Mouse (Mus musculus): ENCODE data around the gene Brca1.
"Not testable (repeated sequence)": the region's sequence is repeated elsewhere in the genome, so short reads cannot be mapped to it uniquely, and the experiment has no call there.

The Brca1 gene

GRCm38 (mm10) chr11:101551751-101552475 is at the start of gene Brca1, which contains the start of gene Nbr1:
Brca1 (minus strand) TSS chr11:101551955.
Nbr1 (plus strand) TSS chr11:101552149.
- DNase-seq = peak; percentile 96 to 97

- no peak for DNase-seq
Observed at GRCm38 (mm10) chr11:101599156-101599555, 47.4 kb upstream of the Brca1 start, which contains the start of gene Gm11634. Gm11634 (minus strand) TSS chr11:101599256.

- no peak for DNase-seq
Observed at GRCm38 (mm10) chr11:101589989-101590624, 38.4 kb upstream of the Brca1 start.

- peak; percentile 69 to 74 for DNase-seq
Observed at GRCm38 (mm10) chr11:101589444-101589843, 37.7 kb upstream of the Brca1 start.

DNA sequence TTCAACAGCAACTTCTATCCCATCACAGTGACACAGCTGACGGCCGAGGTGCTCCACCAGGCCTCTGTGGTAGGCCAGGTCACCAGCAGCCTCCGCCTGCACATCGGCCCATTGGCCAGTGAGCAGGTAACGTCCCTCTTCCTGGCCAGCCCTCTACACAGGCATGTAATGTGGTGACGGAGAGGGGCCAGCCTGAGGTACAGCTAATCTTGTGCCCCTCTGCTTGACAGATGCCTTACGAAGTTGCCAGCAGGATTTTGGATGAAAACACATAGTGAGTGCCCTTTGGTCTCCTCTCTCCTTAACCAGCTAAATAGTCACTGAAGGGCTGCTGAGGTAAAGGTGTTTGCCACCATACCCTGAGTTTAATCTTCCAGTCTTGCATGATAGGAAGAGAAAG is 37.1 kb upstream of the Brca1 start:
- no peak for DNase-seq

- DNase-seq = no peak
Observed at GRCm38 (mm10) chr11:101587676-101588075, 35.9 kb upstream of the Brca1 start.

DNA sequence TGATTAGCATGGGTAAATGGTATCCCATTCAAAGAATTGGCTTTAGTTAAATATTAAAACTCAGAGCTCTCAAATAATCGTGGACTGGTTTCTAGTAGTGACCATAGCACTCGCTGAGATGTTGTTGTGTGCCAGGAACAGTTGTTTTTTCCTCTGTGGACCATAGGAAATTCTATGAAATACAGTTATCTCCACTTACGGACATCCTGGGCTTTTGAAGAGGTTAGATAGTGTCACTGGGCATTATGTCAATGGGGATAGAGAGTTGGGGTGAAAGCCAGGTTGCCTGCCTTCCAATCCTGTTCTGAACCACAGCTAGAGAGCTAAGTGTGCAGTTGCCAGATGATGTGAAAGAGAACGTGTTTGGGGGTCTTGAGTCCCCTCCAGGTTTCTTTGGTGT is 34.0 kb upstream of the Brca1 start:
- DNase-seq = no peak

- DNase-seq = not testable (repeated sequence)
Observed at GRCm38 (mm10) chr11:101585031-101585430, 33.3 kb upstream of the Brca1 start.

GRCm38 (mm10) chr11:101583205-101583604 is 31.4 kb upstream of the Brca1 start:
- no peak for DNase-seq

DNA sequence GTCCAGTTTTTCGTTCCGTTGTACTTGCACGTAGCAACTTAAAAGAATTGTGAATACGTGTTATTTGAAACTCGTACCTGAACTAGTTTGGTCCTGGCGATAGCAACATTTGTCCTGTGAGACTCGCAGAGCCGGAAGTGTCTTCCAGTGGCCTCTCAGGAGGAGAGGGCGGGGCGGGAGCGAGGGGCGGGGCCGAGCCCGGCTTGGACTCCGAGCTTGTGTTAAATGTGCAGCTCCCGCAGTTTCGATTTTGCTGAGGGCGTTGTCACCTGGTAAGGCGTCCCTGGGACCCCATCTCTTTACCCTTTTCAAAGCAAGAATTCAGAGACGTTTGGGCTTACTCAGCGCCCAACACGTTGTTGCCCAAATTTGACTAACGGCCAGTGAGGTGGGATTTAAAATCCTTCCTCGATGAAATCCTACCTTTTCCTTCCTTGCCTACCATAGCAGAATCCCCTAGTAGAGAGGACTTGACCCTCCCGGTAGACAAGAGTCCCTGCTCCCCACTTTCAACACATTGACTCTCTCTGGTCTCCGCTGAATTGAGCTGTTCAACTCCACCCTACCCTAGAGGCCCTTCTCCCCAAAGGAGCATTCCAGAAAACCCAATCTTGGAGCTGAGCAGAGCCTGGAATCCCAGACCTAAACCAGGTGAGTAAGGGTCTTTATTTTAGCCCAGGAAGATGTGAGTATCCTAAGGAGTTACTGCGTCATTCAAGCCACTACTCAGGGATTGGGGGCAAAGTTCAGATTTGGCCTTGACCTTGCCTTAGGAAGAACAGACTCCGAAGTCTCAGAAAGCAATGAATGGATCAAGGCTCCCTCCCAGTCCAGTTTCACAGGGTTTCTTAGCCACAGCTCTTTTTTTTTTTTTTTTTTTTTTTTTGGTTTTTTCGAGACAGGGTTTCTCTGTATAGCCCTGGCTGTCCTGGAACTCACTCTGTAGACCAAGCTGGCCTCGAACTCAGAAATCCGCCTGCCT is 30.6 kb upstream of the Brca1 start, which contains the start of gene Tmem106a:
TSS of gene Tmem106a (plus strand) at position 189 of the 982 bp plus-strand sequence.
- peak; percentile 45 to 58 for DNase-seq

GRCm38 (mm10) chr11:101581081-101581764 is 29.5 kb upstream of the Brca1 start:
- no peak for DNase-seq

GRCm38 (mm10) chr11:101576116-101576515 is 24.4 kb upstream of the Brca1 start:
- peak in 1 of 2 experiments; percentile 34 for DNase-seq

GRCm38 (mm10) chr11:101568421-101568820 is 16.7 kb upstream of the Brca1 start:
- DNase-seq = no peak

DNA sequence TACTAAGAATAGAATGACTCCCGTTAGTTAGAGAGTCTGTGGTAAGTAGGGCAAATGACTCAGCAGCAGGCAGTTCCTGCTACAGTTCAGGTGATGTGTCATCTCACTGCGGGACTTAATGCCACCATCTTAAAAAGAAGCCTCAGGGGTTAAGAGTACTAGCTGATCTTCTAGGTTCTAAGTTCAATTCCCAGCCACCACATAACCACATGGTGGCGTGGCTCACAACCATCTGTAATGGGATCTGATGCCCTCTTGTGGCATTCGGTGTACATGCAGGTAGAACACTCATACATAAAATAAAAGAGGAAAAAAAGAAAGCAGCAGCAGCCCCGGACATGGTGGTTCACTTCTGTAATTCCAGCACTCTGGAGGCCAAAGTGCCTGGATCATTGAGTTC is 10.6 kb upstream of the Brca1 start:
- DNase-seq = peak; percentile 69 to 76

GRCm38 (mm10) chr11:101556954-101557353 is 5.2 kb upstream of the Brca1 start:
- DNase-seq = no peak

GRCm38 (mm10) chr11:101556541-101556940 is 4.8 kb upstream of the Brca1 start:
- no peak for DNase-seq

- DNase-seq = peak in 1 of 2 experiments; percentile 22
Observed at GRCm38 (mm10) chr11:101553354-101553930, 1.7 kb upstream of the Brca1 start.

DNA sequence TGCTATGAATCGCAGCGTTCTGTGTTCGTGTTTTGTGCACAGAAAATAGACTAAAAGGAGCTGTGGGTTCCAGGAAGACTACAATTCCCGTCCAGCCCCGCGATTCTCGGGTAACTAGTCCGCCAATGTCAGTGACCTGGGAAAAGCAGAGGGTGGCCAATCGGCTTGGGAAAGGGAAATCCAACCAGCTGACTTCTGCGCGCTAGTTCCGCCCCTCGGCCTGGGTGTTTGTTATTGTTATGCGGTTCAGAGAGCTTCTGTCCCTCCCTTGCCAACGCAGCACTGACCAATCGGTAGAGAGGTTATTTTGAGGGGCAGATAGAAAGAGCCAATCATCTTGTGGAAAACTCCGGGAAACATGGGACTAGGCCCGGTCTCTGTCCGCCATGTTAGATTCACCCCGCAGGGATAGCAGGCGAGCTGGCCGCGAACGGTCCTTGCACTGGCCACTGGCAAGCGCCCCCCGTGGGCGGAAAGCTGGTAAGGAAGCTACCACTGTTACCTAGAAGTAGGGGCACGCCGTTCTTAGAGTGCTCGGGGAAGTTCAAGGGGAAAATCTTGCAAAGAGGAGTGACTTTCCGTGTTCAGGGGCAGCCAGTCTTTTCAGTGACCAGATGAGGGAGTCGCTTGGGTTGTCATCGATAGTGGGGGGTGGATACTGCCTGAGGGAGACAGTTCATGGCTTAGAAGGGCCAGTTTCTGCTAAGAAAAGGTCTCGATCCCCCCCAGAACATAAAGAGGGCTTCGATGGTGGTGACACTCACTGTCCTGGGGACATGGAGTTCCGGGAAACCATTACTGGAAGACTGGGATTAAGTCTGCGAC is 933 bp upstream of the Brca1 start:
- DNase-seq = peak; percentile 95 to 97

- DNase-seq = no peak
Observed at GRCm38 (mm10) chr11:101548526-101548925, 3.2 kb downstream of the Brca1 start.

DNA sequence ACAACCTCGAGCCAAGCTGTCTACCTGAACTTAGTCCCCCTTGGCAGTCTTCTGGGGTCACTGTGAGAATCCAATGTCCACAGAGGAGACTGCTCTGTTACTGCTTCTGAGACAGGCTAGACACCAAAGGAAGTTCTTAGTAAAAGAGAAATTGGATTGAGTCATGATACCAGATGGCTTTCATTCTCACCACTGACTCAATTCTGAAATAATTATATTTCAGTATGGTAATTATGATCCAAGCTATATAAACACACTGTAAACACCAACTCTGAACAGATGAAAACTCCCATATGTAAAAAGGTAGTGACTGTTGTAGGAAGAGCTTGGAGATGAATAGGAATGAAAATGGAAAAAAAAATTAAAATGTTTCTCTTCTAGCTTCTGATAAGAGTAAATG is 7.6 kb downstream of the Brca1 start:
- DNase-seq = no peak

DNA sequence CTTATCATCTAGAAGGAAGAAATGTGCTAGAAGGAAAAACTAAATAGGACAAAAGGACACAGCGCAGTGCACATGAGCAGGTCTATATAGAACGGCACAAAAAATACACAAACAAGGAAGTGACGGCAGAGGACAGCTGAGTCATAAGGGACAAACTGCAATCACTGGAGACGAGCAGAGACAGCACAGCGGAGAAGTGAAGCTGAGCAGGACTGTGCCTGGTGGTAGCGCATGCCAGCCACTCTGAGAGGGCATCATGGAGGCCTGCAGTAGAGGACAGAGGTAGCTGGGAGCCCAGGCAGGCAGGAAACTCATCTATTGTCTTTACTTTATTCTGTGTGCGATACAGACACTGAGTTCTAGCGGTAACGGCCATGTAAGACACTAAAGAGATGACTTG is 8.2 kb downstream of the Brca1 start:
- DNase-seq = no peak

Data from cerebellum, postnatal 10 days (tissue).